8 mouse cellular contexts compared by ENCODE assay signal in the genomic region with DNA sequence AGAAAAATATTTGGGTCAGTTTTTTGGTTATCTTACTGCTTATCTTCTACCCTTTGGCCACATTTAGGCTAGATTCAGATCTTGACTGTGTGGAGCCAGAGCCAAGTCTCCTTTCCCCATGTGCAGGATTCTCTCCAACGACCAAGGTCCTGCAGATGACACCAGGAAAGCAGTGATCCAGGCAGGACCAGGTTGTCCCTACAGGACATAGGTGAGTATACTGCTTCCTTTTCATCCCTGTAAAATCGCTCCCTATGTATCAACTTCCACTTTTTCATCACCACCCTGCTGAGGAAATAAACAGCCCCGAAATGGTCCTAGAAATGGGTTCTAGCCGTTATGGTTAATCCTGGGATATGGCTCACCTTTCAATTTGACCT. TPM values are rescaled to one million over a fixed set of nuclear protein-coding genes. Genes with fewer than 3 reads are reported as not detected.
A peak's percentile ranks its signal among the peaks of the same experiment; 100 is the strongest.
DNase-seq lines count a peak whose midpoint lies in the region; ATAC-seq lines count a peak whose summit lies in the region.

No protein-coding gene starts in this region.

- no peak for ATAC-seq in megakaryocyte, adult 5-6 weeks (ENCODE audit: poor library complexity, severe bottlenecking)
- ATAC-seq in limb, embryonic 13.5 days (ENCODE audit: low FRiP score, low read depth): no peak
- no peak for ATAC-seq in stomach, embryonic 14.5 days (ENCODE audit: insufficient number of reproducible peaks, insufficient read depth, low FRiP score, low read depth)

- no peaks in the 10 kb centered on the region for H3K9me3 ChIP-seq in megakaryocyte, embryonic 14.5 days
- no peaks in the 10 kb centered on the region for H3K9me3 ChIP-seq in limb, embryonic 13.5 days
- no peaks in the 10 kb centered on the region for H3K9me3 ChIP-seq in stomach, embryonic 14.5 days (ENCODE audit: control insufficient read depth, low read depth, low read length)

- peaks cover 59% of the 10 kb centered on the region for H3K4me1 ChIP-seq in megakaryocyte, embryonic 14.5 days
- H3K4me1 ChIP-seq in limb, embryonic 13.5 days: peaks cover 47% of the 10 kb centered on the region
- peaks cover 40% of the 10 kb centered on the region for H3K4me1 ChIP-seq in stomach, embryonic 14.5 days (ENCODE audit: control insufficient read depth, insufficient read depth, low read length)

- peaks cover 16% of the 10 kb centered on the region for H3K36me3 ChIP-seq in megakaryocyte, embryonic 14.5 days (replicated peaks; ENCODE audit: low read length)
- H3K36me3 ChIP-seq in limb, embryonic 13.5 days: no peaks in the 10 kb centered on the region
- H3K36me3 ChIP-seq in stomach, embryonic 14.5 days (ENCODE audit: control insufficient read depth, insufficient read depth, low read length): no peaks in the 10 kb centered on the region

- H3K9ac ChIP-seq in limb, embryonic 13.5 days: no peak overlapping the region
- no peak overlapping the region for H3K9ac ChIP-seq in stomach, embryonic 14.5 days (replicated peaks; ENCODE audit: low read depth, low read length)

- H3K4me3 ChIP-seq in megakaryocyte, embryonic 14.5 days (replicated peaks): peak overlapping the region; percentile 95
- H3K4me3 ChIP-seq in limb, embryonic 13.5 days: peak overlapping the region; percentile 99
- peak overlapping the region; percentile 84 for H3K4me3 ChIP-seq in stomach, embryonic 14.5 days (ENCODE audit: low read depth, low read length)

- H3K27ac ChIP-seq in limb, embryonic 13.5 days: no peak overlapping the region; the same call in 1 of the 2 replicates
- H3K27ac ChIP-seq in stomach, embryonic 14.5 days (ENCODE audit: low read length): no peak overlapping the region

- WGBS in limb, embryonic 13.5 days: 20% methylated on average over 4 of the region's 4 CpGs
- WGBS in stomach, embryonic 14.5 days: 18% methylated on average over 4 of the region's 4 CpGs

- H3K27me3 ChIP-seq in megakaryocyte, embryonic 14.5 days (replicated peaks): no peaks in the 10 kb centered on the region
- no peaks in the 10 kb centered on the region for H3K27me3 ChIP-seq in limb, embryonic 13.5 days
- no peaks in the 10 kb centered on the region for H3K27me3 ChIP-seq in stomach, embryonic 14.5 days (ENCODE audit: control insufficient read depth, insufficient read depth, low read length)

- peak overlapping the region; percentile 88; the same call in 1 of the 2 replicates for H3K4me2 ChIP-seq in limb, embryonic 13.5 days (replicated peaks)
- peak overlapping the region; percentile 10; the same call in 1 of the 2 replicates for H3K4me2 ChIP-seq in stomach, embryonic 14.5 days (replicated peaks; ENCODE audit: low read depth, low read length)

- peak; percentile 31 for DNase-seq in cerebellum, adult 11-12 months
- DNase-seq in cerebellum, adult 11 months: no peak
- no peak for DNase-seq in T-cell, adult 2 months (ENCODE audit: low spot score)
- no peak for DNase-seq in cerebellum, postnatal 4 days (ENCODE audit: low spot score in 2 of 2)

RNA-seq across cellular contexts. Expression of gene Baz2a, which starts 4.9 kb away (rescaled TPM):
- polyA plus RNA-seq in megakaryocyte, embryonic 14.5 days (2012; ENCODE audit: insufficient read depth, low replicate concordance): 6.9 and 16.7 TPM in 2 replicates
- total RNA-seq in megakaryocyte, adult 5-6 weeks (2015): 51.3 and 53.5 TPM in 2 replicates
- total RNA-seq in megakaryocyte, adult 5-6 weeks (2017): 21.3 and 27.4 TPM in 2 replicates
- 9.0 and 10.5 TPM in 2 replicates for polyA plus RNA-seq in limb, embryonic 13.5 days (2015; fragmentation: Nextera tagmentation; extraction: Ambion mirVana)
- 28.1 and 28.2 TPM in 2 replicates for polyA plus RNA-seq in stomach, embryonic 14.5 days (2014; fragmentation: Nextera tagmentation; extraction: Ambion mirVana)

RNA-seq across cellular contexts. Expression of gene Atp5b, which starts 13.2 kb away (rescaled TPM):
- polyA plus RNA-seq in megakaryocyte, embryonic 14.5 days (2012; ENCODE audit: insufficient read depth, low replicate concordance): 796 and 843 TPM in 2 replicates
- total RNA-seq in megakaryocyte, adult 5-6 weeks (2015): 902 and 936 TPM in 2 replicates
- total RNA-seq in megakaryocyte, adult 5-6 weeks (2017): 1,533 and 1,600 TPM in 2 replicates
- 1,947 and 1,954 TPM in 2 replicates for polyA plus RNA-seq in limb, embryonic 13.5 days (2015; fragmentation: Nextera tagmentation; extraction: Ambion mirVana)
- polyA plus RNA-seq in stomach, embryonic 14.5 days (2014; fragmentation: Nextera tagmentation; extraction: Ambion mirVana): 2,052 and 2,172 TPM in 2 replicates

RNA-seq across cellular contexts. Expression of gene Ptges3, which starts 37.5 kb away (rescaled TPM):
- polyA plus RNA-seq in megakaryocyte, embryonic 14.5 days (2012; ENCODE audit: insufficient read depth, low replicate concordance): 77.9 and 96.2 TPM in 2 replicates
- 118 and 120 TPM in 2 replicates for total RNA-seq in megakaryocyte, adult 5-6 weeks (2015)
- total RNA-seq in megakaryocyte, adult 5-6 weeks (2017): 140 and 162 TPM in 2 replicates
- polyA plus RNA-seq in limb, embryonic 13.5 days (2015; fragmentation: Nextera tagmentation; extraction: Ambion mirVana): 564 and 574 TPM in 2 replicates
- 474 and 487 TPM in 2 replicates for polyA plus RNA-seq in stomach, embryonic 14.5 days (2014; fragmentation: Nextera tagmentation; extraction: Ambion mirVana)
